Mouse (Mus musculus) urinary bladder, postnatal 14 days (tissue): ENCODE data around the gene Acaca.

Experiments
- DNase-seq: peaks from one replicate; pipeline ENCODE4 v3.0.0; 2021; ENCODE audit warnings: low spot score

Gene Acaca

GRCm38 (mm10) chr11:84128943-84129798 lies at the start of gene Acaca, which contains the start of gene Tada2a:
Gene Acaca, plus strand, starts transcription at chr11:84129672.
Gene Tada2a, minus strand, starts transcription at chr11:84129600.
- peak; percentile 73 for DNase-seq

DNA sequence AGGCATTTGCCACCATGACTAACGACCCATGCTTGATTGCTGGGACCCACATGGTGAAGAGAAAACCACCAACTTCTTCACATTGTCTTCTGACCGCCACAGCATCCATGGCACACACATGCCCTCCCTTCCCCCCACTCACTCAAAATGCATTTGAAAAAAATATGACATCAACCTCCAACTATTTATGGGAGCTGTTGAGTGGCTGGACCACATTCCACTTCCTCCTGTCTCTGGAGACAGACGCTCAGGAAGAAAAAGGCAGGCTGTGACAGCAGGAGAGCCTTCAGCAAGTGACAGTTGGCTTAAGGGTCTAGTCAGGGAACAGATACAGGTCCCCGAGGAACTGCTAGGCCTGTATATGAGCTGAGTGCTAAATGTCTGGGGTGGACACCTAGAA lies 49.6 kb upstream of the Acaca start:
- DNase-seq = no peak

- DNase-seq = no peak
These were observed 49.1 kb upstream of the Acaca start for GRCm38 (mm10) chr11:84080327-84080726.

DNA sequence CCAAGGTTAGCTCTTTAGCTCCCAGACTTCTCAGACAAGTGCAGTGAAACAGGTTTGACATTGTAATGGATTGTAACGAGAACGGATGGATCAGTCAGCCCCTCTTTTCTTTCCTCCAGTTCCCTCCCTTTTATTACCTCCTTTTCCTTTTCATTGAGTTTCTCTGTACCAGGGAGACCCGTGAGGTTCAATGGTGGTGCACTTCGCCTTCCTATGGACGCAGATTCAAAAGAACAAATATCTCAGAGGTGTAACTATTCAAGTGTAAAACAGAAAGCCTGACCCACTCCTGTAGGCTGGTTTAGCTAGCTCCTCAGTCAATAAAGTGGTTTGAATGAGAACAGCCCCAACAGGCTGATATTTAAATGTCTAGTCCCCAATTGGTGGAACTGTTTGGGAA lies 47.6 kb upstream of the Acaca start:
- no peak for DNase-seq

GRCm38 (mm10) chr11:84090572-84090971 lies 38.9 kb upstream of the Acaca start:
- no peak for DNase-seq

- no peak for DNase-seq
These were observed 34.4 kb upstream of the Acaca start for GRCm38 (mm10) chr11:84095084-84095483.

GRCm38 (mm10) chr11:84097251-84097998 lies 32.0 kb upstream of the Acaca start:
- DNase-seq = no peak

DNA sequence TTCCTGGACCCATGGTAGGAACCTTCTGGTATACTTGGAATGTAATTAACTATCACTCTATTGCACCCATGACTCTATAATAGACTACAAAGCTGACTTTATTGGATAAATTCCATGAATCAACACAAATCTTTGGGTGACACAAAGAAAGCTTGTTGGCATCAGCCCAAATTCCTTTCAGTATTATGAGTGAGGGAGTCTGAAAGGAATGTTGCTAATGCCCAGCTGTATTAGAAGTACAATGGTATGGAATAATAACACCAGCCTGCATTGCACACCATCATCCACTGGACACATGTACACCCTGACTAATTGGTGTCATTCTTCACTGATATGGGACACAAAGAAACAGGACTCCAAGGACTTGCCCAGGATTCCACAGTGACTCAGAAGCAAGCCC lies 28.3 kb upstream of the Acaca start:
- DNase-seq = no peak

- DNase-seq = no peak
These were observed 25.4 kb upstream of the Acaca start for GRCm38 (mm10) chr11:84104036-84104435.

DNA sequence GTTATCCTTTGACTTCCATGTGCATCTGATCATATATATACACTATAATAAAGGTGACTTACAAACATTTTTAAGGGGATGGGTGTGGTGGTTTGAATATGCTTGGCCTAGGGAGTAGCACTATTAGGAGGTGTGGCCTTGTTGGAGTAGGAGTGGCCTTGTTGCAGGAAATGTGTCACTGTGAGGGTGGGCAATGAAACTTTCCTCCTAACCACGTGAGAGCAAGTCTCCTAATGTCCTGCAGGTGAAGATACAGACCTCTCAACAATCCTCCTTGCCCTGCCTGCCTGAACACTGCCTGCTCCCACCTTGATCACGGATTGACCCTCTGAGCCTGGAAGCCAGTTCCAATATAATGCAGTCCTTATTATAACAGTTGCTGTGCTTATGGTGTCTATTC lies 22.3 kb upstream of the Acaca start:
- DNase-seq = no peak

DNA sequence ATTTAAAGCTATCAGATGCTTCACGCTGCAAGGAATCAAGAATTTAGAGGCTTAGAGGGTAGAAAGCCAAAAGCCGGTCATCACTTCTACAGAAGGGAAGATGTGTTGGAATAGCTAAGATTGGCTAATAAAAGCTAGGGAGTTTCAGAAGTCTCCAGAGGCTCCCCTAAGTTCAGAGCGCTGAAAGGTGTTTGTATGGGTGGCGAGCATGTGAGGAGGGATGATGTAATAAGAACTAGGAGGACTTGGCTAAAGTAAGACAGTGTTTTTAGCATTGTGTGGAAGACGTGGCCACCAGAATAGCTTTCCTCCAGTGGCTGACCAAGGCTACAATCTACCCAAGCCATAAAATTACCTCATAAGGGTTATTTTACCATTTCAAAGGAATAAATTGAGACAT lies 15.8 kb upstream of the Acaca start:
- no peak for DNase-seq

GRCm38 (mm10) chr11:84115646-84116045 lies 13.8 kb upstream of the Acaca start:
- no peak for DNase-seq

GRCm38 (mm10) chr11:84116221-84116620 lies 13.3 kb upstream of the Acaca start:
- no peak for DNase-seq

- DNase-seq = no peak
These were observed 12.0 kb upstream of the Acaca start for GRCm38 (mm10) chr11:84117431-84117830.

DNA sequence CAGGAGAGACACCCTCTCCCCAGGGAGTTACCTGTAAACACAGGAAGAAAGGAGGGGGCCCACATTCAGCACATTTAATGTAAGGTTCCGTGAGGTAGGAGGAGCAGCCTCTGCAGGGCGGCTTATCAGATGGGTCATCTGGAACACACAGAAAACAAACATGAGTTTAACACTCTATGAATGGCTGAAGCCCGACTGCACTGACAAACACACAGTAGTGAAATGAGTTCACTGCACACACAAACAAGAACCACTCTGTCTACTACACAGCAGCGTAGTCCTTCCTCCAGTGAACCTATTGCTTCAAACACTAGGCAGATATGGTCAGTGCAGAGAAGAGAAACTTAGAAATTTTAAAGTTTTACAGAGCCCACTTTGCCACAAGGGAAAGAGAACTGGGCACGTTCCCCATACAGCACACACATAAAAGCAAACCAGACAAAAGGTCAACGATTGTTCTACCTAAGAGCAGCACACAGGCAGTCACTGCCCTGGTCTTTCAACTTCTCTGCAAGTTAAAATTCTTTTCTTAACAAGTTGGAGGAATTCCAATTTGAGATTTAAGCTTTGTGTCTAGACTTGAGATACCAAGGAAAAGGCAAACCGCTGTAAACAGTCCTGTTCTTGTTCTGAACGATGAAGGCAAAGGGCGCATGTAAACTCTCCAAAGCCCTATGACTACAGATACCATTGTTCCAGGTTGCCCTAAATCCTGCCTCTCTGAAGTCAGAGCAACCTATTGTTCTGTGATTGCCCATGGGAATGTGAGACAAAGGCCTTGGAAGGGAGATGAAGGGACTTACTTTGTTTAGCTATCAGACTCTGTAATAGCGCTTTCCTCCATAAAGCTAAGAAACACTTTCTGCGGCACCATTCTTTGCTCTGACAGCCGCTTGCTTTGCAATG lies 8.2 kb upstream of the Acaca start:
- DNase-seq = peak; percentile 46

- DNase-seq = no peak
These were observed 1.5 kb upstream of the Acaca start for GRCm38 (mm10) chr11:84127977-84128376.

GRCm38 (mm10) chr11:84129799-84130185 lies 320 bp downstream of the Acaca start:
- no peak for DNase-seq

GRCm38 (mm10) chr11:84134331-84134860 lies 4.9 kb downstream of the Acaca start:
- no peak for DNase-seq

- DNase-seq = no peak
These were observed 7.0 kb downstream of the Acaca start for GRCm38 (mm10) chr11:84136453-84136852.

GRCm38 (mm10) chr11:84141752-84142151 lies 12.3 kb downstream of the Acaca start:
- peak; percentile 62 for DNase-seq

- DNase-seq = no peak
These were observed 15.8 kb downstream of the Acaca start for GRCm38 (mm10) chr11:84145201-84145798.

DNA sequence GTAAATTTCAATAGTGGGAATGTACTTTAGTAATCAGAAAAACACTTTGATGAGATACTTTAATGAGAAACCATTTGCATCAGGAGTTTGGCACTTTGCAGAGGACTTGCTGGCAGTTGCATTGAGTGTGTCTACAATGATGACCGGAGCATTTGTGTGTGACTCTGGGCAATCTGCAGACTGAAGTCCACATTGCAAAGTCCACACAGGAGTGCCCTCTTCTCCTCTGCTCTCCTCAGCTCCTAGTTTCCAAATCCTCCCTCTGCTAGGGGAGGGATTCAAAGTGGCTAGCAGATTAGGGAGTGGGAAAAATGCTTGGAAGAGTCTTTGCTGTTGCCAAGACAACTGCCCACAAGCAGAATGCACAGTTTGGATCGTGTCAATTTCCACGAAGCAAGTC lies 16.6 kb downstream of the Acaca start:
- DNase-seq = no peak
